Mouse (Mus musculus): ENCODE results near the gene Hist1h2an.

Gene Hist1h2an

DNA sequence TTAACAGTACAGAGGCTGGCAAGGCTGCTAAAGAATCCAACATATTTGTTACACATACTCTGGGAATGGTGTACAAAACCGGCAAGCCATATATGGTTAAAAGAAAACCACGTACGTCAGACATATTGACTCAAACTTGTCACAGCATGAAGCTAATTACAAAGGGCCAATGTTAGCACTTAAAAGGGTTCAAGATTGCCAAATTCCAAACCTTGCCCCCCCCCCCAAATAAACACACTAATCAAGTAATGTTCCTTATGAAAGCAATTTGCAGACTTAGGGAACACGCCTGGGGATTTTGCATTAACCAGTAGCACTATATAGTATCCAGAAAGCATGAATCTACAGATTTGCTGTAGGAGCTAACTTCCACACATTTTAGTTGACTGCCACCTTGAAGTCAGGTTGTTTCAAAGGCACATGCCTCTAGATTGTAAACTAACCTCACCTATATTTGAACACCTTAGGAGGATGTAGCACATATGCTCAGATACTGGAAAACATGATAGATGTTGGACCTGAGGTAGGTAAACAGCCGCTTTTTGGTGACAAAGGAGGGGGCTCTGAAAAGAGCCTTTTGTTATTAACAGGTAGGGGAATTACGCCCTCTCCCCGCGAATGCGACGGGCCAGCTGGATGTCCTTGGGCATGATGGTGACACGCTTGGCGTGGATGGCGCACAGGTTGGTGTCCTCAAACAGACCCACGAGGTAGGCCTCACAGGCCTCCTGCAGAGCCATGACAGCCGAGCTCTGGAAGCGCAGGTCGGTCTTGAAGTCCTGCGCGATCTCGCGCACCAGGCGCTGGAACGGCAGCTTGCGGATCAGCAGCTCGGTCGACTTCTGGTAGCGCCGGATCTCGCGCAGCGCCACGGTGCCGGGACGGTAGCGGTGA lies 4.4 kb downstream of the Hist1h2an start:
- peak; percentile 17 to 22 for DNase-seq

DNA sequence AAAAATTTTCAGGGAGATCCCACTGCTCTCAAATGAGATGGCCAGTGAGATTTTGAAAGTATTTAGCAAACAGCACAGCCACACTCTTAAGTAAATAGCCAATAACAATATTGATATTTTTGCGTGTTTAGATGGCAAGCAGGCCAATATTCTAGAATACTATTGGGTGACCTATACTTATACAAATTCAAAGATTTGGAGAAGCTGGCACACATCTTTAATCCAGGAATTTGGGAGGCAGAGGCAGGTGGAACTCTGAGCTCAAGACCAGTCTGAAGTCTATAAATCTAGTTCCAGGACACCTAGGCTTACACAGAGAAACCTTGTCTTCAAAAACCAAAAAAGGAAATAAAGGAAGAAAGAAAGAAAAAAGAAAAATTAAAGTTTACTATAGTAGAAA lies 5.4 kb downstream of the Hist1h2an start:
- no peak for DNase-seq

DNA sequence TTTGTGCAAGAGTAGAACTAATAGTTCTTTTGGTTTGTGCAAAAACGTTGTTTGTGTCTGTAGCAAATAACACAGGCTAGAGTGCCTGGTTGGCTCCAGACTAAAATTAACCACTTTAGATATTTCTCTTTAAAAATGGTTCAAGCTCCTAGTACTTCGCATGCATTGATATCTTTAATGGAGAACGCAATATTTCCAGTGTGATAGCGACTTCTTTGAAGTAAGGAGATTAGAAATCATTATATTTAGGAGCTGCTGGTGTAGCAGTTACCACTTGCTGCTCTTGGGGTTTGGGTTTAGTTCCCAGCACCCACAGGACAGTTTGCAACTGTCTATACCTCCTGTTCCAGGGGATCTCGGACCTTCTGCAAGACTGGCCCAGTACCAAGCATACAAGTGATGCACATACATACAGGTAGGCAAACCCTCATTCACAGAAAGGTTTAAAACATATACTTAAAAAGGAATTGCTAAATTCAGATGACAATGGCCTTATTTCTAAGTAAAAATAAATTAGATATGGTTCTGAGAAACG lies 5.9 kb downstream of the Hist1h2an start:
- DNase-seq: no peak

DNA sequence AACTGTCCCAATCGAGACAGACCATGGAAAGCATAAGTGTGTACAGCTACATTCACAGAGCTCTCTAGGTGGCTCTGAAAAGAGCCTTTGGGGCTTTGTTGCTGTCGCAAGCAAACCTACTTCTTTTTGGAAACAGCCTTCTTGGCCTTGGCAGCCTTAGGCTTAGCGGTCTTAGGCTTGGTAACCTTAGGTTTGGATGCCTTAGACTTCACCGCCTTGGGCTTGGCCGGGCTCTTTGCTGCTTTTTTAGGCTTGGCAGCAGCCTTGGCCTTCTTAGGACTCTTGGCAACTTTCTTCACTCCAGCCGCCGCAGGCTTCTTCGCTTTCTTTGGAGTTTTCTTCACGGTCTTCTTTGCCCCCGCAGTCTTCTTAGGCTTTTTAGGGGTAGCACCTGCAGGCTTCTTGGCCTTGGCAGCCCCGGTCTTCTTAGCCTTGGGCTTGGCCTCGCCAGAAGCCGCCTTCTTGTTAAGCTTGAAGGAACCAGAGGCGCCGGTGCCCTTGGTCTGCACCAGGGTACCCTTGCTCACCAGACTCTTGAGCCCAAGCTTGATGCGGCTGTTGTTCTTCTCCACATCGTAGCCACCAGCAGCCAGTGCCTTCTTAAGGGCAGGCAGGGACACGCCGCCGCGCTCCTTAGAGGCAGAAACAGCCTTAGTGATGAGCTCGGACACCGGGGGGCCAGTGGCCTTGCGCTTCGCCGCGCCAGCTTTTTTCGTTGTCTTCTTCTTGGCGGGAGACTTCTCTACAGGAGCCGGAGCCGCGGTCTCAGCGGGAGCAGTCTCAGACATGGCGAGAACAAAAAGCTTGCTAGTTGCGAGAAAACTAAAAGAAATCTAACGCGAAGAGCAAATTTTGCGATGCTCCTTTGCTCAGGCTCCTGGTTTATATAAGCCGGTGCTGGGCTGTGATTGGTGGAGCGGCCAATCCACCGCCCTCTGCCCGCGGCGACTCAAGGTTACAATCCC lies 7.0 kb downstream of the Hist1h2an start, which contains the start of gene Hist1h1b:
Hist1h1b (minus strand) TSS at position 859 of the 965 bp plus-strand sequence.
- DNase-seq: peak; percentile 37 to 42

DNA sequence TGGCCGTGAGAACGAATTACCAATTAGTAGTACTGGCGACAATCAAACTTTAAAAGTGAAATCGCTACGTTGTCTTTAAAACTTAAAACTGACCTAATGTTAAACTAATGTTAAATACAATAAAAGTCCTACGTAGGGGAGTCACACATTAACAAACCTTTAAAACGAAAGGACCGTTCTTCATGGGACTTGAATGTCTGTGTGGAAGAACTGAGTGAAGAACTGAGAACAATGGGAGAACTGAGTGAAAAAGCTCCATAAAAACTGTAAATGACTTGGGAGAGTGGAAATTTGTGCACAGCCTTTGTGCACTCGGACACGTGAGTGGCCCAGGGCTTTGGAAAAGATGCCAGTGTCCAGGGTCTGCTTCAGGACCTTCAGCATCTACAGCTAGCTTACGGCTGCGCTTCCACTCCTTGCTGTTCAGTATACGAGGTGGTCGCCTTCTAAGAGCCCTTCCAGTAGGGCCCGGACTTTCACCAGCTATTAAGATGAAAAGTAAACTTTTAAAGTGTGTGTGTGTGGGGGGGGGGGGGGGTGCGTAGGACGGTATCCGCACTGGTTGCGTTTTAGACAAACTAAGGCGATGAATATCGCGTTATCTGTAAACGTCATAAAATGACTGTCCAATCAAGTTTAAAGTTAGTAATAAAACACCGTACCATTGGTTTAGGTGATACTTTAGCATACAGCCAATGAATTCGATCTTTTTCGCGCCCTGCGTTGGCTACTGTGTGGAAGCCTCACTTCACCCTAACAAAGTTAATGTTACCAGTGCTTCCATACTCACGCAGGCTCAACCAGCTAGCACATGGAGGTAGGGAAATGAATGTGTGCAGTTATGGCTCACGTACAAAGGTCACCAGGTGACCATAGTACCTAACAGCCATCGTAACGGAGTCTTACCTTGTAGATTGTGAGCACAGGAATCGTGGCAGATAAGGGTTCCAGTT lies 7.9 kb downstream of the Hist1h2an start:
- DNase-seq: peak; percentile 43 to 48

DNA sequence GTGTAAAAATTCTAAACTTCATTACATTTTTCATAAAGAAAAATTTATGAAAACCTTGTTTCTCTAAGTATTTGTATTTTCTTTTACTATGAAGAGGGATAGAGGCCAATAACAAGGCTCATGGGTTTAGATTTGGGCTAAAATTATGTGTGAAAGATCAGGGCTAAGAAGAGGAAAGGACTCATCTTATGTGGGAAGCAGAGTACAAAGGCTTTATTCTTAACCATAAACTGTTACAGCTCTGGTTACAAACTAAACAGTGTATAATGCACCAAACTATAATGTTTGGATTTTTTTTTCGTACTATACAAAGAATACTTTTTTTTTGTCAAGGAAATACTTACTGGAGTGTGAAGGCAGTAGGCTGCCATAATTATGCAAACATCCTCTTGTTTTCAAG lies 31.3 kb downstream of the Hist1h2an start:
- DNase-seq: no peak

DNA sequence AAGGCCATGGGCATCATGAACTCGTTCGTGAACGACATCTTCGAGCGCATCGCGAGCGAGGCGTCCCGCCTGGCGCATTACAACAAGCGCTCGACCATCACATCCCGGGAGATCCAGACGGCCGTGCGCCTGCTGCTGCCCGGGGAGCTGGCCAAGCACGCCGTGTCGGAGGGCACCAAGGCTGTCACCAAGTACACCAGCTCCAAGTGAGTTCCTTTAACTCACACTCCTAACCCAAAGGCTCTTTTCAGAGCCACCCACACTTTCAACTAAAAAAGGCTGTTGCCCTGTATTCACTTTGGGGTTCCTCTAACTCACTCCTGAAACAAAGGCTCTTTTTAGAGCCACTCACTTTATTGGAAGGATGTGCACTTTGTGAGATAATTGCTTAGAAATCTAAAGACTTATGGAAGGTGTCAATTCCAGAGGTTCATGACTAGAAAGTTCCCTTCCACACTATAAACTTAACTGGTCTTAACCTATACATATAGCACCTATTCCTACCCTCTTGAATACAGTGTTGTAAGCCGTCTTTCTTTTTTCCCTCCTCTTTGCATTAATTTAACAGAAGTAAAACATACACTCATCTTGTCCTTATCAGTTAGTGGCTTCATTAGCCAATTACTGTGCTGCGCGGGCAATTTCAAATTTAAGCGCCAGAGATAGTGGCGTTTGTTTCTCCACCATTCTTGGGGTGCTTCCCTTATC lies 32.6 kb downstream of the Hist1h2an start:
- peak in 1 of 2 experiments; percentile 19 for DNase-seq

DNA sequence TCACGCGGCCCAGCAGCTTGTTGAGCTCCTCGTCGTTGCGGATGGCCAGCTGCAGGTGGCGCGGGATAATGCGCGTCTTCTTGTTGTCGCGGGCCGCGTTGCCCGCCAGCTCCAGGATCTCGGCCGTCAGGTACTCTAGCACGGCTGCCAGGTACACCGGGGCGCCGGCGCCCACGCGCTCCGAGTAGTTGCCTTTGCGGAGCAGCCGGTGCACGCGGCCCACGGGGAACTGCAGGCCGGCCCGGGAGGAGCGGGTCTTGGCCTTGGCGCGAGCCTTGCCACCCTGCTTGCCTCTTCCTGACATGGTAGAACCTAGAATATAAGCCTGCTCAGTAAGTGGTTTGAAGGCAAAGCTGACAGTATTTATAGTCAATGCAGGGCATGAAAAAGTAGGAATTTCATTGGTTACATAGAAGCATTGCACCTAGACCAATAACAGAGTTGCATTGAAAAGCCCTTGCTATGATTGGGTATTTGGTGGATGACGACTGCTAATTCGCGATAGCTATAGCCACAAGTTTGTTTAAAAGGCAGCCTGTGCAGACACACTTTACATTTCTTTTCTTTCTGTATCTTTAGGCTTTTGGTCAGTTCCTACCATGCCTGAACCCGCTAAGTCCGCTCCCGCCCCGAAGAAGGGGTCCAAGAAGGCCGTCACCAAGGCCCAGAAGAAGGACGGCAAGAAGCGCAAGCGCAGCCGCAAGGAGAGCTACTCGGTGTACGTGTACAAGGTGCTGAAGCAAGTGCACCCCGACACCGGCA lies 33.3 kb downstream of the Hist1h2an start, which contains the start of the genes Hist1h2ak and Hist1h2bn:
Hist1h2ak (minus strand) TSS at position 304 of the 762 bp plus-strand sequence.
Hist1h2bn (plus strand) TSS at position 600 of the 762 bp plus-strand sequence.
- DNase-seq: peak; percentile 45 to 46

DNA sequence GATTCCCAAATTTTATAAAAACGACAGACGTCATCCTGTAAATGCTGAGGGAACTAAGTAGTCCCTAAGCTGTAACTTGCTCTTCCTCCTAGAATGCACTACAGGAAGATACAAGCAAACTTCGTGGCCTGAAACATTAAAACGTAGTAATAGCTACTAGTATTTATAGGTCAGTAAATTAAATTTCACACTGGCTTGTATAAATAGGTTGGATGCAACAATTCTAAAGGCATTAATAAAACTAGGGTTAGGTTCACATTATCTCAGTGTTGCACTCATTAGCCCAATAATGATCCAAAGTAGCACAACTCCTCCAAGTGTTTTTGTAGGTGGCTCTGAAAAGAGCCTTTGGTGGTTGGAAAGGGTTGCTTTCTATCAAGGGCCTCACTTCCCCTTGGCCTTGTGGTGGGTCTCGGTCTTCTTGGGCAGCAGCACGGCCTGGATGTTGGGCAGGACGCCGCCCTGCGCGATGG lies 33.9 kb downstream of the Hist1h2an start:
- no peak for DNase-seq

DNA sequence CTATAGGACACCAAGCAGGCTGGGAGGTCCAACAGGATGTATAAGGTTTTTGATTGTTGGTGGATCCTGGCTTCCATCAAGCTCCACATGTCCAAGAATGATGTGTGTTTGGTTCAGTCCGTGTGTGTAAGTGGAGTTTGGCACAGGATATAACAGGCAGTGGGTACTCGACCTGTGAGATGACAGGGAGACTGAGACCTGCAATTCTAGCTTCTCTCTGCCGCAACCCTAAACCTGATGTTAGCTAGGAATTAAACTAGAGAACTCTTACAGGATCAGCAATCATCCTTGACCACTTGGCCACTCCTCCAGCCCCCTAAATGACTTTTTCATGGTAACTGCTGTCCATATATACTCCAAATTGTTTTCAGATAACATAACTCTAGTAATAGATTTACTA lies 34.7 kb downstream of the Hist1h2an start:
- no peak for DNase-seq

DNA sequence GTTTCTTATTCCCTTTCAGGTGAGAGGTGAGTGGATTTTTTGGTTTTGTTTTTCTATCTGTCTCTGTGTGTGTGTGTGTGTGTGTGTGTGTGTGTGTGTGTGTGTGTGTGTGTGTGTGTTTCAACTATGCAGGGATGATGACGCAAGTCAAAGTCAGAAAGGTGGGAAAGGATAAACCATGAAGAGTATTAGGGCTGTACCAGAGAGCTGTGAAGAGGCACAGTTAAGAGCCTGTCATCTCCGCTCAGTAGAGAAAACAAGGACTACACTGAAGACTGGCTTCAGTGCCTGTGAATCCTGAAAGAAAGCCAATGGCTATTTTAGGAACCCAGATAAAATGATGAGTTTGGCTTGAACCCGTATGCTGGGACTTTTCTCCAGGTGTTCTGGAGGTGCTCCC lies 35.2 kb downstream of the Hist1h2an start:
- DNase-seq: no peak

DNA sequence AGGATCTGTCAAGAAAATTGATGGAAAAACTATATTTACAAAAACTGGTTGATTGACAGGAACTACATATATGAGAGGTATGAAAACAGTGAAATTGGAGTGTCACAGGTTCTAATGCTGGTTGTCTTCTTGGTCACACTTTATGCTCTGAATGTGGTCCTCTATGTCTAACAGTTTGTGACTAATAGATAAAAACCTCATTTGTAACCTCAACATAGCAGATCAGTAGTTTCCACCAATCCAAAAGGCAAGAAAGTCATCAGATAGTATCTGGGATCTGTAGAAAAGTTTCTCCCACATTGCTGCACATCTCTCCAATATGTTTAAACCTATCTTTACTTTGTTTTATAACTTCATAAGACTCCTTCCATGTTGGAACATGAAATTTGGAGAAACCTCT lies 35.6 kb downstream of the Hist1h2an start:
- no peak for DNase-seq

DNA sequence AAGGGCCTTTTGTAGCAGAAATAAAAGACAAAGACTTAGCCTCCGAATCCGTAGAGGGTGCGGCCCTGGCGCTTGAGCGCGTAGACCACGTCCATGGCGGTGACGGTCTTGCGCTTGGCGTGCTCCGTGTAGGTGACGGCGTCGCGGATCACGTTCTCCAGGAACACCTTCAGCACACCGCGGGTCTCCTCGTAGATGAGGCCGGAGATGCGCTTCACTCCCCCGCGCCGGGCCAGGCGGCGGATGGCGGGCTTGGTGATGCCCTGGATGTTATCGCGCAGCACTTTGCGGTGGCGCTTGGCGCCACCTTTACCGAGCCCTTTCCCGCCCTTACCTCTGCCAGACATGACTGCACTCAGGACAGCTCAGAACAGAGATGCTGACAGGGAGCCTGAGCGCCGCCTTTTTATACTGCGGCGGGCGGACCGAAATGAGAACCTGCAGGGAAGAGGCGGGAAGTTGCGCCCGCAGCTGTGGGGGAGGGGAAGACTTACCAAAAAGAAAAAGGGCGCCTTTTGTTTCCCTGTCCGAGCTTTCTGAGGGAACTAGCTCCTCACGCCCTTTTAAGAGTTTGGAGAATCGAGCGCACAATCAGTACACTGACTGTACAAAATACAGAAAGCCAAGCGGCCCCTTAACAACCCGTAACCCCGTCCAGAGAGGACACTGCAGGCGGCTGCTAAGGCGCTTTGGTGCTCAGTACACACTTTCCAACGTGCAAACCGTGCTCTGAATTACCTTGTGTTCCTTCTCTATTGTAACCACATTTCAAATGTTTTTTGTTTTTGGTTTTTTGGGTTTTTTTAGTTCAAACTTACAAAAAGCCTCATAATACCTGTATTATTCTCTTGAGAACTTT lies 36.6 kb downstream of the Hist1h2an start, which contains the start of gene Hist1h4k:
Hist1h4k (minus strand) TSS at position 347 of the 859 bp plus-strand sequence.
- DNase-seq: peak; percentile 82 to 86

DNA sequence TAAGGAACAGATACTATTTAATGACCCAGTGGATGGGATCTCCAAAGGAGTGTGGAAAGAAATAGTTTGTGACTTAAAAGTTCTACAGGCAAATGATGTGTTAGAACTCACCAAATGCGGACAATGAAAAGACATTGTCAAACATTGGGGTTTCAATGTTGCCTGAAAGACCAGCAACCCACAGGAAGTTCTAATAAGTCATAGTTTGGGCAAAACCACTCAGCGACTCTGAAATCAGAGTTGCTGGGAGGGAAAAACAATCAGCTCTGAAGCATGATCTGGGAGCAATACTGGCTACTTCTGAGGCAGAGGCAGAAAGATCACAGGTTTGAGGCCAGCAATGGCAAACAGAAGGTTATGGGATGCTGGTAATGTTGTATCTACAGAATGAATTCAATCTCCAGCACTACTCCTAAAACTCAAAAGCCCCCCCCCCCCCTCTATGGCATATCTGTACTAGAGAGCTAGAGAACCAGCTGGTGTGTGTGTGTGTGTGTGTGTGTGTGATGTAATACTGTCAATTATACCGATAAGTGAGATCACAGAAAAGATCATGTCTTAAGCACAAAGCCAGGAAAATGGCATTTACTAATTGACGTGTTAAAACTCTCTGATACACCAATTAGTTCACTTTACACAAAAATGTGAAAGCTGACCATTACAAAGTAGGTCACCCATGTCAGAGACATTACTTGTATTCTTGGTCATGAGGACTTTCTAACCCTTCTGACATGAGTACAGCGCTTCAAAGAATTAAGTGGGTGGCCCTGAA lies 37.4 kb downstream of the Hist1h2an start:
- DNase-seq: no peak

DNA sequence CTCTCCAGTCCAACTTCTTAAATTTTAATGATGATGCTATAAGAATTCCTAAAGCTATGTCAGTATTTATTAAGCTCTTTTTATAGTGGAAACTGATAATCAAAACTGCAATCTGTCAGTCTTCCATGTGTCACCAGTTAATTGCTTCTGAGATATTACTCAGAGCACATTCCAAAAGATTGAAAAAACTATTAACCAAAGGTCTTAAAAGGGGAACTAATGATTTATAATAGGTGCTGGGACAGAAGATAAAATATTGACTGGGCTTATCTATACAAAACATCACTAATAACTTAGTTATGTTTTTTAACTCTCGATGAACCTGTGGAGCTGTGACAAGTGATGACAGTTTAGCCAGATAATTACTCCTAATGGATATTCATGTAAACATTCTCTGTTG lies 42.0 kb downstream of the Hist1h2an start:
- DNase-seq: no peak
